Mouse (Mus musculus) lung, embryonic 14.5 days (tissue): ENCODE results near the gene Ier2. TPM values are rescaled to one million over a fixed set of nuclear protein-coding genes. Genes with fewer than 3 reads are reported as not detected.

ENCODE experiments used
- ATAC-seq: fragments of 200-750 bp; cut with Nextera tagmentation; 2 replicates; pipeline ENCODE4 v1.8.0; 2017; ENCODE audit warnings: mild to moderate bottlenecking, moderate TSS enrichment, moderate library complexity; ENCODE audit not compliant: insufficient read depth
- DNase-seq: peaks from one replicate; pipeline ENCODE4 v3.0.0-alpha.2; 2015
- H3K27ac ChIP-seq: fragments of 300-500 bp; sonication (generic); 2 replicates; pipeline ENCODE4 v1.5.1; 2014; ENCODE audit warnings: low read depth, mild to moderate bottlenecking, moderate library complexity
- H3K27me3 ChIP-seq: fragments of 300-500 bp; sonication (generic); 2 replicates; pipeline ENCODE4 v1.6.1; 2014; ENCODE audit warnings: low read length, control low read depth; ENCODE audit not compliant: insufficient read depth
- H3K36me3 ChIP-seq: fragments of 300-500 bp; sonication (generic); 2 replicates; pipeline ENCODE4 v1.6.1; 2014; ENCODE audit warnings: control low read depth; ENCODE audit not compliant: insufficient read depth
- H3K4me1 ChIP-seq: fragments of 300-500 bp; sonication (generic); 2 replicates; pipeline ENCODE4 v1.6.1; 2014; ENCODE audit warnings: antibody characterized with exemption, control low read depth; ENCODE audit not compliant: insufficient read depth
- H3K4me2 ChIP-seq: fragments of 300-500 bp; sonication (generic); 2 replicates; pipeline ENCODE4 v1.6.1; 2014; ENCODE audit warnings: mild to moderate bottlenecking
- H3K4me3 ChIP-seq: fragments of 300-500 bp; sonication (generic); 2 replicates; pipeline ENCODE4 v1.5.1; 2014; ENCODE audit warnings: low read depth, low read length
- H3K9ac ChIP-seq: fragments of 300-500 bp; sonication (generic); 2 replicates; pipeline ENCODE4 v1.6.1; 2014
- H3K9me3 ChIP-seq: fragments of 300-500 bp; sonication (generic); 2 replicates; pipeline ENCODE4 v1.6.1; 2016; ENCODE audit warnings: low read depth, low read length, control low read depth
- CTCF ChIP-seq: IDR thresholded peaks from 2 replicates; pipeline ENCODE4 v1.5.1; 2016; ENCODE audit warnings: antibody characterized with exemption, low read depth
- WGBS: fragments of 180-500 bp; shearing (Covaris S2); extraction: QIAGEN DNeasy Blood & Tissue Kit; methylation state at CpG from one replicate; pipeline ENCODE4 v1.1.7; 2014; 5-methylcytosine and 5-hydroxymethylcytosine counted together
- polyA plus RNA-seq: library from polyadenylated mRNA; unstranded; fragments of >200 nt; fragmentation: Nextera tagmentation; extraction: Ambion mirVana; gene quantifications from 2 replicates; pipeline ENCODE4 v1.2.1, GENCODE M21; 2014

The Ier2 gene
- polyA plus RNA-seq, 1 experiment from 2014 or later = 83.8 TPM

DNA sequence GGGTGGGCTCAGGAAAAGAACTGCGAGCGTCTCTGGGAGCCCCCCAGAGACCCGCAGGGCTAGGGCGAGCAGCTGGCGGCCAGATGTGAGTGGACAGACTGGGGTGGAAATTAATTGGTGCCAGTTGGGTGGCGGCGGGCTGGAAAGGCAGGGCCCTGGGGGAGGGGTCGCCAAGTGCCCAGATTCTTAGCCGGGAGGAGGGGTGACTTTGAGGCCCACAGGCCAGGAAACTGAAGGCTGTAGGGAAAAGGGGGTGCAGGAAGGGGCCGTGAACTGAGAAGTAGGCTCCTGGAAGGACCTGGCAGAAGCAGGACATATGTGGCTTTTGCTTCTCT lies 6.5 kb downstream of the Ier2 start:
- TF ChIP-seq CTCF = no peak
- Histone ChIP-seq H3K9ac (peak overlapping the region; percentile 71), H3K4me3 (peak overlapping the region; percentile 39), H3K9me3 (no peaks in the 10 kb centered on the region), H3K27ac (peak overlapping the region; percentile 99), H3K4me1 (peaks cover 32% of the 10 kb centered on the region), H3K27me3 (no peaks in the 10 kb centered on the region), H3K36me3 (no peaks in the 10 kb centered on the region), H3K4me2 (peak overlapping the region; percentile 91)
- ATAC-seq (peak; percentile 29), DNase-seq (peak; percentile 78)
- 1% methylated on average over 10 of the region's 10 CpGs for WGBS

DNA sequence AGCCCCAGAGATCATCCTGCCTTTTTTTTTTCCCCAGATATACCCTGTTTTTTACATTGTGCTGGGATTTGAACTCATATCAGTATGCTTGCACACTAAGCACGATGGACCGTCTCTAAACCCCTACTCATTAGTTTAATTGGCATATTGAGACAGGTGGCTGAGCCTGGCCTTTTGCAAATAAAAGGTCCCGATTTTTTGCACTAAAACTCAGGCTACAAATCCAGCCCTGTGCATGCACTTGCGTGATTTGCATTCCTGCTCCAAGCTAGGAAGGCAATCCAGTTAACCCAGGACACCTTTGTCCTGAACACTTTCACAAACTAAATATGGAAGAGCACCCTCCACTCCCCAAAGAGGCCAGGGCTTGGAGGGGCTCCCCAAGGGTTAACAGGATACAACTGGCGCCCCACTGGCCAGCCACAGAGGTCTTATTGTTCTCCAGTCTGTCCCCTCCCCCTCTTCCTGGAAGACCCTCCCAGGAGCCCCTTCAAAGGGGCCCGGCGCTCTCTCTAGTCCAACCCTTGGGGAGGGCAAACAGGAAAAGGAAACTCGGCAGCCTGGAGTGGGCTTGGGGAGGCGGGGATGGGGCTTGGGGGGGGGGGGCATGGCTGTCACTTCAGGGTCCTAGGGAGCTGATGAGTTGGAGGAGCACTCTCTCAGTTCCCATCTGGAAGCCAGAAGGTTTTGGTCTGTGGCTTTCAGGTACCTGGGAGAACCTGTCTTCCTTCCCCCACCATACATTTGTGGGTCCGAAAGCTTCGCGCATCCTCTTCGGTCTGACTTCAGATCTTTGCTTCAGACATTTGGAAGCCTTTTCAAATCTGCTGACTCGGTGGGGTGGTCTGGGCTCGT lies 7.1 kb downstream of the Ier2 start:
- H3K4me2 ChIP-seq = peak overlapping the region; percentile 91
- peak overlapping the region; percentile 99 for H3K27ac ChIP-seq
- H3K9ac ChIP-seq = peak overlapping the region; percentile 71
- peak; percentile 89 for DNase-seq
- H3K4me1 ChIP-seq = peaks cover 29% of the 10 kb centered on the region
- H3K27me3 ChIP-seq = no peaks in the 10 kb centered on the region
- ATAC-seq = peak; percentile 67
- peak overlapping the region; percentile 39 for H3K4me3 ChIP-seq
- H3K36me3 ChIP-seq = no peaks in the 10 kb centered on the region
- WGBS = 2% methylated on average over 15 of the region's 15 CpGs
- H3K9me3 ChIP-seq = no peaks in the 10 kb centered on the region
- TF ChIP-seq CTCF = no peak

DNA sequence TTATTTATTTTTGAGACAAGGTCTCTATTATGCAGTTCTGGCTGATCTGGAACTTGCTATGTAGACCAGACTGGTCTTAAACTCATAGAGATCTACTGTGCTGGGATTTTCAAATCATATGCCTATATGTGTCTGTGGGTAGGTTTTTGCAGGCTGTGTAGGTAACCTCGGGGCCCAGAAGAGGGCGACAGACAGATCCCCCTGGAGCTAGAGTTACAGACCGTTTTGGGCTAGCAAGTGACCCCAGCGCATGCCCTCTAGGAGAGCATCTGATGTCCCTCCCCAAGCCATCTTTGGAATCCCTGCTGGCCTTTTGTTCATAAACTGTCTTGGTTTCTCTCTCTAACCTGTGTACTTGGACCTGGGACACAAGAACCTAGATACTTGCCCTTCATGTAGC lies 8.1 kb downstream of the Ier2 start:
- ATAC-seq = no peak
- Histone ChIP-seq H3K36me3 (no peaks in the 10 kb centered on the region), H3K9ac (no peak overlapping the region), H3K4me3 (no peak overlapping the region), H3K4me2 (peak overlapping the region; percentile 91), H3K27me3 (no peaks in the 10 kb centered on the region), H3K4me1 (peaks cover 25% of the 10 kb centered on the region), H3K9me3 (no peaks in the 10 kb centered on the region), H3K27ac (peak overlapping the region; percentile 99)
- TF ChIP-seq CTCF = peak; percentile 47
- no peak for DNase-seq
- 30% methylated on average over 4 of the region's 4 CpGs for WGBS

DNA sequence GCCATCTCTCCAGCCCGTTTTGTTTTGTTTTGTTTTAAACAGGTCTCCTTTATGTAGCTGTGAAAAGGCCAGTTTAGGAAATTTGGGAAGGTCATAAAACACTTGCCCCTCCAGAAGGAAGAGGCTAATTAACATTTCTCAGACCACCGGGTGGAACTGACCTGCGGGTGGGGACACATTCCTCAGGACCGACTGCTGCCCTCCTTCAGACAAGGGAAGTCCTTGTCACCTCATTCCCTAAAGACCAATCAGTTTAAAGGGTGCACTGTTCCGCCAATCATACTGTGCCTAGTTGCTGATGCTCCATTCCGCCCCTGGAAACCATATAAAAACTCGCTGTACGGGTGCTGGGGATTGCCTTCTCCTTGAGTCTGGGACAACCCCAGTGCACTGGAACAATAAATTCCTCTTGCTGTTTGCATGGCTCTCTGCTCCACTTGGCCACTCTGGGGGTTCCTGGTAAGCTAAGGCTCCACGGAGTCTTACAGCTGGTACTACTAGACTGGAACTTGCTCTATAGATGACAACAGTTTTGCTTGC lies 9.5 kb downstream of the Ier2 start:
- 52% methylated on average over 9 of the region's 9 CpGs for WGBS
- Histone ChIP-seq H3K36me3 (no peaks in the 10 kb centered on the region), H3K9me3 (no peaks in the 10 kb centered on the region), H3K4me1 (peaks cover 19% of the 10 kb centered on the region; the same call in 1 of the 2 replicates), H3K27ac (peak overlapping the region; percentile 42; the same call in 1 of the 2 replicates), H3K27me3 (no peaks in the 10 kb centered on the region), H3K4me2 (peak overlapping the region; percentile 1; the same call in 1 of the 2 replicates), H3K9ac (no peak overlapping the region), H3K4me3 (no peak overlapping the region; the same call in 1 of the 2 replicates)
- TF ChIP-seq CTCF = no peak
- DNase-seq = no peak
- ATAC-seq = no peak

DNA sequence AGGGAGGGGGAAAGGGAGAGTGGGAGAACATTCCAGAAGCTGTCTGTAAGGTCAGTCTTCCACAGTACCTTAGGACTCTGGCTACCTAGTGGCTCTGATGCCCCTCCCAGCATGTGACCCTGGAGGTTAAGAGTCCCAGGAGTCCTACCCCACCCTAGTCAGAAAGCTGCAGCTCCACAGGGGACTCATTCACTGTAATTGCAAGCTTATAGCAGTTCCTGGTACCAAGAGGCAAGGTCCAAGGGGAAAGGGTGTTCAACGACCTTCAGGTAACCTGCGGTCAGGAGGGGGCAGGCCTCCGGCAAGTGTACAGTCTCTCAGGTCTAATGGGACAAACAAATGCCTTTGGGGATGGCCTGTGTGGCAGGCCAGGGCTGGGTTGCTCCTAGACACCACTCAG lies 12.4 kb downstream of the Ier2 start:
- TF ChIP-seq CTCF = no peak

DNA sequence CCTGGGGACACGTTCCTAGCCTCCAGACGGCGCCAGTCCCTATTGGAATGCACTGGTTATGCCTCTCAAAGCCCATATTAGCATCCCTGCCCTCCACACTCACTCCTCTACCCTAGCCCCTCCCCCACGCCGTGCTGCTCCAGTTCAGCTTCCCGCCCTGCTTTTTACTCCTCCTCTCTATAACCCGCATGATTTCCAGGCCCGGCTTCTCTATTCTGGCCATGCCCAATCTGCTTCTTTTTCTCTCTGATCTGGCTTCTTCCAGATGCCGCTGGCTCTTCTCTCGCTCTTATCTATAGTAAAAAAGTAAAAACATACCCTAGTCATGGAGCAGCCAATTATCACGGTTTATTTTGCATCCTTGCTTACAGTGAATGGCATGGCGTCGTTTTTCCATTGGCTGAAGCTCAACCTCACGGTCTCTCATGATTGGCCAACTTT lies 15.2 kb downstream of the Ier2 start:
- TF ChIP-seq CTCF = peak; percentile 40; the same call in 1 of the 2 replicates
- Histone ChIP-seq H3K4me2 (peak overlapping the region; percentile 56), H3K36me3 (no peaks in the 10 kb centered on the region), H3K9ac (peak overlapping the region; percentile 14; the same call in 1 of the 2 replicates), H3K4me3 (peak overlapping the region; percentile 22), H3K9me3 (no peaks in the 10 kb centered on the region), H3K4me1 (peaks cover 6% of the 10 kb centered on the region; the same call in 1 of the 2 replicates), H3K27ac (peak overlapping the region; percentile 60; the same call in 1 of the 2 replicates), H3K27me3 (no peaks in the 10 kb centered on the region)
- WGBS = 2% methylated on average over 14 of the region's 14 CpGs
- ATAC-seq (peak; percentile 77), DNase-seq (peak; percentile 72)

More for the DNA sequence above, 12.4 kb downstream of the Ier2 start:
- Histone ChIP-seq H3K9me3 (no peaks in the 10 kb centered on the region), H3K9ac (no peak overlapping the region), H3K4me3 (no peak overlapping the region), H3K4me2 (no peak overlapping the region), H3K36me3 (no peaks in the 10 kb centered on the region), H3K27me3 (no peaks in the 10 kb centered on the region), H3K4me1 (peaks cover 14% of the 10 kb centered on the region), H3K27ac (peak overlapping the region; percentile 46)
- ATAC-seq (no peak), DNase-seq (no peak)
- 54% methylated on average over 3 of the region's 3 CpGs for WGBS

DNA sequence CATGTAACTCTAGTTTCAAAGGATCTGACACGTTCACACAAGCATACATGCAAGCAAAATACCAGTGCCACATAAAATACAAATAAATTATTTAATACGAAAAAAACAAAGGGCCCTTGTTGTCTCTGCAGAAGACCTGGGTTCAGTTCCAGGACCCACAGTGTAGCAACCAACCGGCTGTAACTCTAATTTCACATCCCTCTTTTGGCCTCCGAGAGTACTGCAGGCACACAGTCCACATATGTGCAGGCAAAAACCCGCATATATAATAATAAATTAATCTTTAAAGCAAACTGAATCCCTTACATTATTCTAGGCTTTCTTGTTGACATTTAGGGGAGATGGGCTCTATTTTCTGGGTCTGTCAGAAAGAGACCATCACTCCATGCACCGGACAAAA lies 15.9 kb downstream of the Ier2 start:
- ATAC-seq = no peak
- Histone ChIP-seq H3K4me3 (no peak overlapping the region; the same call in 1 of the 2 replicates), H3K27me3 (no peaks in the 10 kb centered on the region), H3K4me2 (peak overlapping the region; percentile 56), H3K4me1 (peaks cover 6% of the 10 kb centered on the region; the same call in 1 of the 2 replicates), H3K27ac (peak overlapping the region; percentile 60; the same call in 1 of the 2 replicates), H3K9ac (no peak overlapping the region), H3K9me3 (no peaks in the 10 kb centered on the region), H3K36me3 (no peaks in the 10 kb centered on the region)
- 51% methylated on average over 6 of the region's 6 CpGs for WGBS
- peak; percentile 54 for DNase-seq
- peak; percentile 45 for TF ChIP-seq CTCF
